Mouse (Mus musculus) adrenal gland (tissue): ENCODE data around the gene Ugt1a5.
"Not testable (repeated sequence)": the region's sequence is repeated elsewhere in the genome, so short reads cannot be mapped to it uniquely, and the experiment has no call there.

Experiments used
- intact Hi-C: fragments of 180-260 bp; cut with DNase I; formaldehyde crosslinking; loops from one replicate; pipeline ENCODE4 v1.15.1; 2025
- long read RNA-seq, 2 experiments: library from polyadenylated mRNA; unstranded; transcript quantifications; one replicate each; pipeline ENCODE4 v2.0.0; 2020; ENCODE audit warnings: borderline replicate concordance in 1 of 2; ENCODE audit not compliant: insufficient replicate concordance in 1 of 2

Ugt1a5 gene
- long read RNA-seq, experiment 1, partial matches to known transcripts, result 0 of 1 reads
- long read RNA-seq, experiment 1, other reads (novel, unspliced or antisense), result 1 of 1 reads
- long read RNA-seq, experiment 2, partial matches to known transcripts, result 0 of 1 reads
- long read RNA-seq, experiment 2, other reads (novel, unspliced or antisense), result 1 of 1 reads

DNA sequence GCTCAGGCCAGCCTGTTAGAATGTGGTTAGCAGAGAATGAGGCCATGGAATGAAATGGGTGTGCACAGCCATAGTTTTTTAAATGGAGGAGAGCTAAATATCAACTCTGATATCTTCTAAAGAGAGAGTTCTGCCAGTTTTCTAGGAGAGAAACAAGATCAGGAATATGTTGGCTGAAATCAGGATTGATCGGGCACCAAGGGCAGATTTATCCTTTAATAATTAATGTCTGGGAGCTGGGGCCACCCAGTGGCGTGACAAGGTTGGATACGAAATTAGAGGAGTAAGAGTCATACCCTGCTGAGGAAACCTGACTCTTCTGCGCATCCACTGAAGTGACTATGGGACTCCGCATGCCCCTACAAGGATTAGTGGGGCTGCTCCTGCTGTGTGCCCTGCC, at the start of gene Ugt1a5:
TSS of gene Ugt1a5 (plus strand) at position 302 of the 400 bp plus-strand sequence.
- intact Hi-C loops, result no loop called here

DNA sequence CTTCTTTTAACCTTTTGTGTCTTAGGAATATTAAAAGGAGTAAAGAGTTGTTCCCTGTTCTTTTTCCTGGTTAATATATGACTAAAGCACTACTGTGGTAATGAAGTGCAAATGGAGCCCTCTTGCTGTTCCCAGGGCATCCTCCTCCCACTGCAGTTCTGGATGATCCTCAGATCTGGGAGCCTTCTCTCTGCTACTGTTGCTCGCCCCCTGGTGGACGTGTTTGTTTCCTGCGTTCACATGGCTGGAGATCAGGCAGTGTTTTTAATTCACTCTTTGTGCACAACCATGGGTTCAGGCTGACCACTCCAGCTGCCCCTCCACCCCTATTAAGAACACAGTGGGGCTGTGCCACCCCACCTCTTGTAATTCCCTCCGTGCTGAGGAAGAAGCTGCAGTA, 45.3 kb upstream of the Ugt1a5 start:
- intact Hi-C loops, result not testable (repeated sequence)

DNA sequence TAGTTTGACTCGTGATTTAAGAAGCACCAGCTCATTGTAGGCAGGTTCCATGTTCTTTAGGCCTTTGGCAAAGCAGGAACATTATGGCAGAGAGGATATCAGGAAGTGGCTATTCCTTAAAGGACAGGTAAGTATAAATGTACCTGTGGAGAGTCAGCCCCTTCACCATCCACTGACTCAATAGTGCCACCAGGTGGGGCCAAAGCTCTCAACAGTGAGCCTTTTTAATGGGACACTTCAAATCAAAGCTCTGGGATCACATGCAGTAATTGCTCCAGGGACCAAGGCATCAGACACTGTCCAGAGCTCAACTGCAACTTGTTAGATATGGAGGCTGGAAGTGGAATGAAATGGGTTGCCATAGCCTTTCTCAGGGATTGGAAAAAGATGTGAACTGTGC, 44.3 kb upstream of the Ugt1a5 start:
- intact Hi-C loops, result not testable (repeated sequence)

DNA sequence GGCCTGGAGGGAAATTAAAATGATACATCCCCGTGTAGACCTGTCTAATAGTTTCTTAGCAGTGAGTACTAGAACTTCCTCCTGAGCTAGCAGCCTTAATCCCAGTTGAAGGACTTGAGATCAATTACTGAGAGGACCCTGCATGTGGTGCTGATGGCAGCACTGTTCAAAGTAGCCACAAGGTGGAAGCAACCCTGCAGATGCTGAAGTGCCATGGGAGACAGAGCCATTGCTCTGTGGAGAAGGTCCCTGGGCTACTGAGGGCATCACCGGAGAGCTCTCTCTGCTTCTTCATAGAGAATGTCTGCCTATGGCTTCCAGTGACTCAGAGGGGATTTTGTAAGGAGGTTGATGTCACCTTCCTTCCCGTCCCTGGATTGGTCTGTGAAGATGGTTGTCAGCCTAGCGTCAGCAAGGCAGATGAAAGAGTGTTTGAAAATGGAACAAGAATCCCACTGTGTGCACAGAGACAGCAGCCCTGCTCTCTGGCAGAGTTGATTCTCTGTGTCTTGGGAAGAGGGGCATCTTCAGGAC, 39.9 kb upstream of the Ugt1a5 start:
- intact Hi-C loops, result not testable (repeated sequence)

DNA sequence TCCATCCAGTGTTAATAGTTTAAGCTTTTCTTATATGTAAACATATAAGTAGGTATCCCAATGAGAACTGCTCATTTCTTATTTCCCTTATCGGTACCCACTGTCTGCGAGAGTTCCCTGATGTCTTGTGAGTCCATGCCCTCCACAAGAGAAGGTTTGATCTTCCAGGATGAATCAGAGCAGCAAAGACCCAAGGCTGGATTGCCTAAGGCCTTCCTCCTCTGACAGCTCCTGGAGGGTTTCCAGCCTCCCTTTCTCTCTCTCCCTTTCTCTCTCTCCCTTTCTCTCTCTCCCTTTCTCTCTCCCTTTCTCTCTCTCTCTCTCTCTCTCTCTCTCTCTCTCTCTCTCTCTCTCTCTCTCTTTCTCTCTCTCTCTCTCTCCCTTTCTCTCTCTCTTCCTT, 36.7 kb upstream of the Ugt1a5 start:
- intact Hi-C loops, result not testable (repeated sequence)

DNA sequence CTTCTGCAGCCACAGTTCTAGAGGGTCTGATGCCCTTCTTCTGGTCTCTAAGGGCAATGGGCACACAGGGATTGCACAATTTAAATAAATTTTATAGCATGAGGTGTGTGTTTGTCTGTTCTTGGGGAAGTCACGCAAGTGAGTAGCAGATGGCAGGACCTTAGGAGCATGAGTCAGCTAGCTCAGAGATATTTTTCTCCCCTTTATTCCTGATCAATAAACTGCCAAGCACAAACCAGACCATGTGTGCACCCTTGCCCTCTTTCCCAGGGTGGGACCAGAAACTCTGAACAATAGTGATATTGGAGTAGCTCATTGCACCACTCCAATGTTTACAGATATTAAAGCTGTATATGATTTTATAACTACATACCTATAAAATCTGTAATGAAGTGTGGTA, 35.6 kb upstream of the Ugt1a5 start:
- intact Hi-C loops, result not testable (repeated sequence)

DNA sequence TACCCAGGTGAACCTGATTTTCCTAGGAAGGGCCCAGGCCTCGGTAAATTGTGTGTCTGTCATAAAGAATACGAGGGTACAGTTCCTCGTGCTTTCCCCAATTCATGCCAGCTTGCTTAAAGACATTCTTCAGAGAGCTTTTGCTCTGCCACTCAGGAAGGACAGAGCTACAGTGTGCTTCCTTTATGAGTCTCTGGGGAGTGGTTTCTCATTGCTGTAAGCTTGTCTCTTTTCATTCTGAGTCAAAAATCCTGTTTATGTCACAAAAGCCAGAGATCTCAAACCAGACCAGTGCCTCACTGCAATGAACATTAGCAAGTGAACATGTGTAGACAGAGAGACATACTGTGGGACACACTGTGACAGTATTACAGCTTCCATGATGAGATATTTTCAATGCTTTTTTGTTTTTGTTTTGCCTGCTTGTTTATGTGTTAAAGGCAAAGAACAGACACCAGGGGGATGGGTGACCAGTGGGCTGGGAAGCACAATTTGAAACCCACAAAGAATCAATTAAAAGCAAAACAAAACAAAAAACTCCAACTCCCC, 31.8 kb upstream of the Ugt1a5 start:
- intact Hi-C loops, result no loop called here

DNA sequence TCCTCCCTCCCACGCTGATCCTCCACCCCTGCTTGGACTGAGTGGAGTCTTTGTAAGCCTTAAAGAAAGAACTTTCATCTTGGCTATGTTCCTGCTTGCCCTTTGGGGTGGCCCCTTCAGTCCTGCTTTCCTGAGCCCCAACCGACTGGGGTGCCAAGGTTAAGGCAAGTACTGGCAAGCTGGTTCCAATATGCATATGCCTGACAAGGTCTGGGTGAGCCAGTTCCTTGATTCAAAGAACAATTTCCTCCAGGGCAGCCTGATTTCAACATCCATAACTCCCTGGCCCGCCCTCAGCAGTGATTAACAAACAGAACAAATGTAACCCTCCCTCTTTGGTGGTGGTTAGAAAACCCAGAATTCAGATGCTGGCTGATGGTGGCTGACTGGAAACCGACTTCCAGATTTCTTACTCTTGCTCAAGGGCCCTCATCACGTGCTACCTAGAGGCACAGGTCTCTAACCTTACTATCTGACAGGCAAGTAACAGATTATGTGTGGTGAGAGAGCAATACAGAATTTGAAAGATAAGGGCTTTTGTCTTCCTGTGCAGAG, 31.3 kb upstream of the Ugt1a5 start, which contains the start of gene Ugt1a6a:
TSS of gene Ugt1a6a (plus strand) at position 353 of the 555 bp plus-strand sequence.
- intact Hi-C loops, result not testable (repeated sequence)

DNA sequence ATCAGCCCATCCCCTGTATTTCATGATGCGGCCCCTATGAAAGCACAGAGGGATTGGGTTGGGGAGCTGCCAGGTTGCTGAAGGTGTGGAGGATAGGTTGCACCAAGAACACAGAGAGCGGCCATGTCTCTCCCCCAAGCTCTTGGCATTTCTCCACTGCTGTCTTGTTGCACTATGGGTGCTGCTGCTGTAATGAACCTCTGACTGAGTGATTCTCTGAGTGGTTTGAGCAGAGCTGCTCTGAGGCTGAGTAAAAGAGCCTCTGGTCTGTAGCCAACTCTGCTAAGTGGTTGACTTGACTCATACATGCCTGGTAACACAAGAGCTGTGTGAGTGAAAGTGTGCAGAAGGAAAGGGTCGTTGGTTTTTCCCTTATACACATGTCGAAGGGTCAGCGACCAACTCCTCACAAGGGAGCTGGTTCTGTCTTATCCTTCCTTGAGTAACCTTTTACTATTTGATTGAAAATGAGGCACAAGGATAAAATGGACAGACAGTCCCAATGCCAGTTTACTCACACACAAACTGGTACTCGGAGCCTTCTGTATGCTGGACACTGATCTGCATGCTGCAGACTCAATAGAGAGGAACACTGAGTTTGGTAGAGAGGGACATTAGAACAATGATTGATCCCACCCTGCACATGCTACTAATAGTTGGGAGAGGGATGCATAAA, 30.4 kb upstream of the Ugt1a5 start:
- intact Hi-C loops, result not testable (repeated sequence)

DNA sequence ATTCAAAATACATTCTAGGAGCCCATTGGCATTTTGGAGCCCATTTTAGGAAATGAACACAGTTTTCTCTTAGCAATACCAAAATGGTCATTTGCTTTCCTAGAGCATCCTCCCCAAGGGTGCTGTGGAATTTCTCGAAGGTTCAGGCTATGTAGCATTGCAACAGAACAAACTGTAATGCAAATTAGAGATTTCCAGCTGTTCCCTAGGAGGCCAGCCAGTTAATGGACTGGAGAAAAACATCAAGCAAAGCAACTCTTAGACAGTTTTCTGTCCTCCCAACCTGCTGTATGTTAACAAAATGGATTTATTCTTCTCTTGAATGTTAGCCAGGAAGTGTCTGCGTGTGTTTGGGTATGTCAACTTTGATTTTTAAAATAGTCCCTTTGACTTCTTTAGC, 29.2 kb upstream of the Ugt1a5 start:
- intact Hi-C loops, result no loop called here

DNA sequence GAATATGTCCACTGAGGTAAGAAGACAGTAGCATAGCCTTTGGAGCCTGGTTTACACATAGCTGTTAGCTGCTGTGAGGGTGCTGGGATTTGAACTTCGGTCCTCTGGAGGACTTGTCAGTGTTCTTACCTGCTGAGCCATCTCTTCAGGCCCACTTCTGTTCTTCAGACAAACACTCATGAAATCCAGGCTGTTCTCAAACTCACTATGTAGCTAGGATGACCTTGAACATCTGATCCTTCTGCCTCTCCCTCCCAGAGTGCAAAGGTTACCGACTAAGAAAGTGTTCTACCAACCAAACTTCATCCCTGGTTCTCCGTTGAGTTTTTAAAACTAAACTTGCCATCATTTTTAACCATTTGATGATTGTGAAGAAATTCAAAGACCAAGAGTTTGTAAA, 28.5 kb upstream of the Ugt1a5 start:
- intact Hi-C loops, result no loop called here

DNA sequence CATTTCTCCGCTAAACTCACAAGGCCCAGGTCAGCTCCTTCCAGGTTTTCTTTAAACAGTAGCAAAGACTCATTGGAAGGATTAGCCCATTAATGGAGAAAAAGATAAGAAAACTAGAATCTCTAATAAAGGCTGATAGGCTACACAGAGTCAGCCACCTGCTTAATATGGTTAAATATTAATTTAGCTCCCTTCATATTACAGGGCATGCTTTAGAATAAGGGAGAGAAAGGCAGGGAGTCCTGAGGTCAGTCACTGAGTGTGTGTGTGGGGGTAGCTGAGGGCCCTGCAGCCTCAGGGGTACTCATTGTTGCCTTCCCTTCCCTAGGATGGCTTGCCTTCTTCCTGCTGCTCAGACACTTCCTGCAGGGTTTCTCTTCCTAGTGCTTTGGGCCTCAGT, 27.7 kb upstream of the Ugt1a5 start:
- intact Hi-C loops, result no loop called here

DNA sequence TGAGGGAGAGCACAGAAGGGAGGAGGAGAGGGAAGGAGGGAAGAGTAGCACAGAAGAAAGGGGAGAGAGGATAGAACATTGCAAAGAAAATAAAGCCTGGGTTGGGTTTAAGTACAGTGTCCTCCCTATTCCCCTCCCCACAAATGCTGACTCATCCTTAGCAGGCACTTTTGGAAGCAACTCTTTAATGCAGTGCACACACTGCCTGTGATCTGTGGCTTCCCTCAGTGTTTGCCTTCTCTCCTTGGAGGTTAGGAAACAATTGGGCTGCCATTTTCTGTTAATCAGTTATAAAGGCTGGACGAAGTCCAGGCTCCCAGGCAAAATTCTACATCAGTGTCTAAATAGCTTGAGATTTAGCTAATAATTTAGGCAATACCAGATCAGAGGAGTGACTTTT, 25.3 kb upstream of the Ugt1a5 start:
- intact Hi-C loops, result not testable (repeated sequence)

DNA sequence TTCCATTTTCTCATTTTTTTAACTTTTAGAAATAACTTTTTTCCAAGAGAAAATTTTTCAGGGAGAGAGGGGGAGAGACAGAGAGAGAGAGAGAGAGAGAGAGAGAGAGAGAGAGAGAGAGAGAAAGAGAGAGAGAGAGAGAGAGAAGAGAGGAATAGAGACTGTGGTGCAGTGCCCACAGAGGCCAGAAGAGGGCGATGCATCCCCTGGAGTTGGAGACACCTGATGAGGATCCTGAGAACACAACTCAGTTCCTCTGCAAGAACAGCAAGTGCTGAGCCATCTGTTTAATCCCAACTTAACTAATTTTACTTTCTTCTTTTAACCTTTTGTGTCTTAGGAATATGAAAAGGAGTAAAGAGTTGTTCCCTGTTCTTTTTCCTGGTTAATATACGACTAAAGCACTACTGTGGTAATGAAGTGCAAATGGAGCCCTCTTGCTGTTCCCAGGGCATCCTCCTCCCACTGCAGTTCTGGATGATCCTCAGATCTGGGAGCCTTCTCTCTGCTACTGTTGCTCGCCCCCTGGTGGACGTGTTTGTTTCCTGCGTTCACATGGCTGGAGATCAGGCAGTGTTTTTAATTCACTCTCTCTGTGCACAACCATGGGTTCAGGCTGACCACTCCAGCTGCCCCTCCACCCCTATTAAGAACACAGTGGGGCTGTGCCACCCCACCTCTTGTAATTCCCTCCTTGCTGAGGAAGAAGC, 21.7 kb upstream of the Ugt1a5 start:
- intact Hi-C loops, result not testable (repeated sequence)

DNA sequence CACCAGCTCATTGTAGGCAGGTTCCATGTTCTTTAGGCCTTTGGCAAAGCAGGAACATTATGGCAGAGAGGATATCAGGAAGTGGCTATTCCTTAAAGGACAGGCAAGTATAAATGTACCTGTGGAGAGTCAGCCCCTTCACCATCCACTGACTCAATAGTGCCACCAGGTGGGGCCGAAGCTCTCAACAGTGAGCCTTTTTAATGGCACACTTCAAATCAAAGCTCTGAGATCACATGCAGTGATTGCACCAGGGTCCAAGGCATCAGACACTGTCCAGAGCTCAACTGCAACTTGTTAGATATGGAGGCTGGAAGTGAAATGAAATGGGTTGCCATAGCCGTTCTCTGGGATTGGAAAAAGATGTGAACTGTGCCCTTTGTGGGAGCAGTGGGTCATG, 20.5 kb upstream of the Ugt1a5 start:
- intact Hi-C loops, result not testable (repeated sequence)

DNA sequence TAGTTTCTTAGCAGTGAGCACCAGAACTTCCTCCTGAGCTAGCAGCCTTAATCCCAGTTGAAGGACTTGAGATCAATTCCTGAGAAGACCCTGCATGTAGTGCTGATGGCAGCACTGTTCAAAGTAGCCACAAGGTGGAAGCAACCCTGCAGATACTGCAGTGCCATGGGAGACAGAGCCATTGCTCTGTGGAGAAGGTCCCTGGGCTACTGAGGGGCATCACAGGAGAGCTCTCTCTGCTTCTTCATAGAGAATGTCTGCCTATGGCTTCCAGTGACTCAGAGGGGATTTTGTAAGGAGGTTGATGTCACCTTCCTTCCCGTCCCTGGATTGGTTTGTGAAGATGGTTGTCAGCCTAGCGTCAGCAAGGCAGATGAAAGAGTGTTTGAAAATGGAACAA, 15.7 kb upstream of the Ugt1a5 start:
- intact Hi-C loops, result loop anchor here (5.0 kb wide), 1 partner anchor 137 kb away; no protein-coding TSS in a partner anchor

DNA sequence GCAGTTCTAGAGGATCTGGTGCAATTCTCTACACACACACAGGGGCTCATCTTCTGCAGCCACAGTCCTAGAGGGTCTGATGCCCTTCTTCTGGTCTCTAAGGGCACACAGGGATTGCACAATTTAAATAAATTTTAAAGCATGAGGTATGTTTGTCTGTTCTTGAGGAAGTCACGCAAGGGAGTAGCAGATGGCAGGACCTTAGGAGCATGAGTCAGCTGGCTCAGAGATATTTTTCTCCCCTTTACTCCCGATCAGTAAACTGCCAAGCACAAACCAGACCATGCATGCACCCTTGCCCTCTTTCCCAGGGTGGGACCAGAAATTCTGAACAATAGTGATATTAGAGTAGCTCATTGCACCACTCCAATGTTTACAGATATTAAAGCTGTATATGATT, 7.4 kb upstream of the Ugt1a5 start:
- intact Hi-C loops, result no loop called here

DNA sequence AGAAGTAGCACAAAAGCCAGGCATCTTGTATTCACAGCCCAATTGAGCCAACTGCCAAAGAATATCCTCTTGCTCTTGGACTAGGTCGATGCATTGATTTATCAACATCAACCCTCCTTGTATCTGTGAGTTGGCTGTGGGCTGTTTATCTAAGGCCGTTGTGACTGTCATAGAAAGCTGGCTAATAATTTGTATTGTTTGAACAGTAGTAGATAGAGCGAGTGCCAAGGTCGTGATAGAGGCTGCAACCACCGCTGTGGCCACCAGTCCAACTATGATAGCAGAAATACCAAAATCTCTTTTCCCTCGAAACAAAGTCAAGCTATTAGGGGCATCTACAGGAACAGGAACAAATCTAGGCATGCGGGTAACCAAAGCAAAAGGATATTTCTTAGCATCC, 6.4 kb downstream of the Ugt1a5 start:
- intact Hi-C loops, result not testable (repeated sequence)

DNA sequence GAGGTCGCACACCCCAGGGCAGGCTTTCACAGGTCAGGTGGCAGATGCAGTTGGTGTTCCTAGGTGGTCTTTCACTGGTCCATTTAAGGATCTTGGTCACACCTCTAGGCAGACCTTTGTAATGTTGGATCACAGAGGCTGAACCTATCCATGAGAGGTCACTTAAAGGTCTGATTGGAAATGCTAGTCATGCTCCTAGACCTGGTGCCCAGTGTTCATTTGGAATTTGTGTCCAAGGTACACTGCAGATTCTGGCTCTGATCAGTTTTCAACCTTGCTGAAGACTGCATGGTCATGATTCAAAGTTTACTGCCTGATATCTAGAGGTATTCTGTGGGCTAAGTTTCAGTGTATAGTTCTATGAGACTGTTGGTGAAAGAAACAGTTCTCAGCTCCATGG, 13.8 kb downstream of the Ugt1a5 start:
- intact Hi-C loops, result no loop called here

DNA sequence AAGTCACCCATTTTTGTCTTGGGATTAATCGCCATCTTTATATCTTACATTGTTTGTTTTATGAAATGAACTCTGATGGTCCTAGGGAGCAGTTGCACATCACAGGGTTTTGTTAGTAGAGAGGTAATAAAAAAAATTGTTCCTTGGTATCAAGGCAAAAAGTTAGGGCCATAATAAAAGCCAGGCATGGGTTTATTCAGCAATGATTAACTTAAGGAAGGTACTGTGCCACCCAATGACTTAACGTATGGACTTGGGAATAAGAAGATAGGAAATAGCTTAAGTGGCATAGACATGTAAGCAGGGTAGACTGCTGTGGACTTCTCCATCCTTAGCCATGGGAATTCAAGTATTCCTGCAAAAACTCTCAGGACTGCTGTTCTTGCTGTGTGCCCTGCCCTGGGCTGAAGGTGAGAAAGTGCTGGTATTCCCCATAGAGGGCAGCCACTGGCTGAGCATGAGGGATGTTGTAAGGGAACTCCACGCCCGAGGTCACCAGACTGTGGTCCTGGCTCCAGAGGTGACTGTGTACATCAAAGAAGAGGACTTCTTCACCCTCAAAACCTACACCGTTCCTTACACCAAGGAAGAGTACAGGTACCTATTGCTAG, 20.6 kb downstream of the Ugt1a5 start:
- intact Hi-C loops, result no loop called here

DNA sequence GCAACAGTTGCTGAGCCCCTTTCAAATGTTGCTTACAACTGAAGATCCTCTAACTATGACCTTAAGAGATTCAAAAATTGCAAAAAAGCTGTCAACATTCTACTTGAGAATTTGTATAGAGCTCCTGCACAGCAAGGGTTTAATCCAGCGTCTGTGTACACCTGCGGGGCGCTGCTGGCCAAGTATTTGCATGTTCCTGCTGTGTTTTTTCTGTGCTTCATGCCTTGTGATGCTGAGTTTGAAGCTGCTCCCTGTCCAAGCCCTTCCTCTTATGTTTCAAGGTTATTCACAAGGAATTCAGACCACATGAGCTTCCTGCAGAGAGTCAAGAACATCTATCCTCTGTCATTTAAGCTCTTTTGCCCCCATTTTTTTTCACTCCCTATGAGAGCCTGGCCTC, 26.3 kb downstream of the Ugt1a5 start:
- intact Hi-C loops, result no loop called here
